Mouse (Mus musculus) liver, adult 2 months (tissue): Measurements from ENCODE around the gene Morn4.

ENCODE experiments used
- CTCF ChIP-seq: fragments of 200-500 bp; IDR thresholded peaks from 2 replicates; pipeline ENCODE4 v1.5.1; 2011; ENCODE audit warnings: low read depth, low read length, control low read depth
- POLR2A ChIP-seq: fragments of 200-500 bp; IDR thresholded peaks from 2 replicates; pipeline ENCODE4 v1.6.1; 2011; ENCODE audit warnings: low read length, control low read depth; ENCODE audit not compliant: insufficient read depth; ENCODE audit errors: extremely low read depth

- TF ChIP-seq POLR2A (no peak), CTCF (no peak)
Measured at GRCm38 (mm10) chr19:42126219-42126605, 40.1 kb upstream of the Morn4 start.
